In genomic region chr16:91921340-91921739, GRCm38 (mm10) we compare ENCODE assay signal across 17 mouse cellular contexts.
"Had no signal": no experiment of that assay in that cellular context is flagged by ENCODE, and none has a peak within 500 bp of the region (broad histone marks: within the 10 kb centered on the region; RNA-seq: fewer than 3 reads in every experiment).

No protein-coding gene starts in this region.

- H3K4me2 ChIP-seq: lung, embryonic 14.5 days; midbrain, embryonic 13.5 days; neural tube, embryonic 13.5 days; neural tube, embryonic 15.5 days; stomach, embryonic 15.5 days had no signal

- H3K27ac ChIP-seq: midbrain, embryonic 10.5 days; midbrain, embryonic 13.5 days; neural tube, embryonic 13.5 days; neural tube, embryonic 15.5 days; stomach, embryonic 15.5 days had no signal

- H3K9ac ChIP-seq: lung, embryonic 14.5 days; midbrain, embryonic 13.5 days; neural tube, embryonic 13.5 days; neural tube, embryonic 15.5 days; stomach, embryonic 15.5 days had no signal

- DNase-seq: lung, adult 18-20 months; lung, embryonic 14.5 days; lung, postnatal 10 days; lung, postnatal 4 days; retina, postnatal 1 day; right cerebral cortex, adult 18-20 months; right cerebral cortex, postnatal 14 days; thymus, adult 18-20 months; thymus, postnatal 14 days; thymus, postnatal 36 days had no signal

- H3K4me1 ChIP-seq: midbrain, embryonic 13.5 days; stomach, embryonic 15.5 days had no signal

- H3K27me3 ChIP-seq: midbrain, embryonic 13.5 days; neural tube, embryonic 13.5 days; neural tube, embryonic 15.5 days; stomach, embryonic 15.5 days had no signal

- H3K4me3 ChIP-seq: midbrain, embryonic 10.5 days; midbrain, embryonic 13.5 days; myocyte; neural tube, embryonic 13.5 days; neural tube, embryonic 15.5 days; stomach, embryonic 15.5 days had no signal

- ATAC-seq: midbrain, embryonic 13.5 days; midbrain, embryonic 16.5 days had no signal

- H3K9me3 ChIP-seq: midbrain, embryonic 10.5 days; midbrain, embryonic 13.5 days; neural tube, embryonic 13.5 days; neural tube, embryonic 15.5 days; stomach, embryonic 15.5 days had no signal
